Mouse (Mus musculus): ENCODE measurements at regions not wholly inside any gene's neighbourhood (a gene's known extent, or its start where the extent isn't known, plus 50 kb on each side); places are given as distances from the start of the nearest gene placed in this dataset.

DNA sequence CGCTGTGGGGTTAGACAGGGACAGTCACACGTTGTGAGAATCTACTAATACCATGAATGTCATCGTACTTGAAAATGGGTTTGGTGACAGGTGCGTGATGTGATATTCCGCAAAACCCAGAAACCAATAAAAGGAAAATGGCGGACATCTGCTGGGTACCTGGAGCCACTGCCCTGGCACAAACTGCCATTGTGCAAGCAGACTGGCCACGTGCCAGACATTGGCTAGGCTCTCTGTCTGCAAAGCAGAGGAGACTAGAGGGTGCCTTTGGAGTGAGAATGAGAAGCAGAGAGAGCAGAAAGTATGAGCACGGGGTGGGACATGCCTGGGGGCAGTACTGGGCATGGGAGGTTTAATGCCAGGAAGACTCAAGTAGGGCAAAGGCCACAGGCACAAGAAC, 98.5 kb upstream of the Kazn start:
- 84% methylated on average over 8 of the region's 8 CpGs for WGBS
- H3K27me3 ChIP-seq (ENCODE audit: control insufficient read depth, insufficient read depth, low read length): no peaks in the 10 kb centered on the region
- TF ChIP-seq POLR2A (IDR thresholded peaks at IDR 0.05; ENCODE audit: low read depth, low read length) (no peak), CTCF (IDR thresholded peaks at IDR 0.05; ENCODE audit: extremely low read depth, insufficient read depth, insufficient read length, insufficient replicate concordance) (no peak)
- H3K4me1 ChIP-seq (ENCODE audit: control insufficient read depth, insufficient read depth, insufficient read length): no peaks in the 10 kb centered on the region
- no peaks in the 10 kb centered on the region for H3K36me3 ChIP-seq (ENCODE audit: control insufficient read depth, insufficient read depth, low read length)
- H3K27ac ChIP-seq (ENCODE audit: insufficient read depth, low read length): no peak overlapping the region
- no peak for DNase-seq (ENCODE audit: low read depth in 1 of 2, low spot score in 2 of 2)
- H3K4me3 ChIP-seq (ENCODE audit: extremely low read depth, insufficient read depth, insufficient read length): no peak overlapping the region

DNA sequence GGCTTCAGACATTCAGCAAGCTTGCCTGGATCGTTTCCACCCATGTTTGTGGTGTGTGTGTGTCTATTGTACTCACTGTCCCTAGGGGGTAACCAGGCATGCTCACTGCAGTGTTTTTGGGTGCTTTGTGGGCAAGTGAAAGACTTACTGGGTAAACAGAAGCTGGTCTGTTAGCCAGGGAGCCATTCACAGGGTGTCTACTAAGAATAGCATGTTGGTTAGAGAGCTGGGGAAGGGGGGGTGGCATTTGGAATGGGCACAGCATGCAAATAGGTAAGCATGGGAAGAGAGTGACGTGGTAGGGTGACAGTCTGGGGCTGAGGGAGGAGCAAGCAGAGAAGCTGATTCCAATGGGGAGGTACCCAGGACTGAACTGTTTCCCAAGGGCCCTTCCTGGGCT, 97.7 kb upstream of the Kazn start:
- no peak for DNase-seq (ENCODE audit: low read depth in 1 of 2, low spot score in 2 of 2)
- Histone ChIP-seq H3K27me3 (ENCODE audit: control insufficient read depth, insufficient read depth, low read length) (no peaks in the 10 kb centered on the region), H3K27ac (ENCODE audit: insufficient read depth, low read length) (no peak overlapping the region), H3K4me1 (ENCODE audit: control insufficient read depth, insufficient read depth, insufficient read length) (no peaks in the 10 kb centered on the region), H3K4me3 (ENCODE audit: extremely low read depth, insufficient read depth, insufficient read length) (no peak overlapping the region), H3K36me3 (ENCODE audit: control insufficient read depth, insufficient read depth, low read length) (no peaks in the 10 kb centered on the region)
- TF ChIP-seq POLR2A (IDR thresholded peaks at IDR 0.05; ENCODE audit: low read depth, low read length) (no peak), CTCF (IDR thresholded peaks at IDR 0.05; ENCODE audit: extremely low read depth, insufficient read depth, insufficient read length, insufficient replicate concordance) (no peak)
- 53% methylated on average over 2 of the region's 2 CpGs for WGBS

DNA sequence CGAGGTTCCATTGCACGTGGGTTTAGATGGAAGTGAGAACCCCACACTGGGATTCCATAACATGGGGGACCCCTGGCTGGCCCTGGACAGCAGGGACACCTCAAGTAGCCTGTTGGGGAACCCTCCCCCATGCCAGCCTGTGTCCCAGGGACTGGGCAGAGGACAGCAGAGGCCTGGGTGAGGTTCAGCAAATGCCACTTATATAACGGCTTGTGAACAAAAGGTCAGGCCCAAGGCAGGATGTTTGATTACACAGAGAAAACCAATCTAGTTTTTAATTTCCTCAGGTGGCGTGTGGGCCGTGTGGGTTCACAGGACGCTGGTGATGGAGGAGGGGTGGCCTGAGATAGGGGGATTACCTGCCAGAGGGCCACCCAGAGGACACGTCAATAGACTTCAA, 94.9 kb upstream of the Kazn start:
- TF ChIP-seq CTCF (IDR thresholded peaks at IDR 0.05; ENCODE audit: extremely low read depth, insufficient read depth, insufficient read length, insufficient replicate concordance) (no peak), POLR2A (IDR thresholded peaks at IDR 0.05; ENCODE audit: low read depth, low read length) (no peak)
- no peak for DNase-seq (ENCODE audit: low read depth in 1 of 2, low spot score in 2 of 2)
- WGBS: 90% methylated on average over 7 of the region's 7 CpGs

DNA sequence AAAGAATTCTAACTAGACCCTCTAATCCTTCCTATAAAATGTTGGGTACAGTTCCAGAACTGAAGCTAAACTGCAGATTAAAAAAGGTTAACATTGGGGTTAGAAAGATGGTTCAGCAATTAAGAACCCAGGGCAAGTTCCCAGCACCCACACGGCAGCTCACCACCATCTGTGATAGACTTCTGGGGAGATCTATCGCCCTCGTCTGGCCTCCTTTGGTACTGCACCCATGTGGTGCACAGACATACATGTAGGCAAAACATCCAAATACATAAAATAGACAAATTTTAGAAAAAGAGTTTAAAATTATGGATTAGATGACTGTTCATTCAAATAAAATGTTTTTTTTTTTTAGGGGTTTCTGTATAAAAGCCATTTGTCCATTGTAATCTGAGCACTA, 91.4 kb upstream of the Kazn start:
- Histone ChIP-seq H3K36me3 (ENCODE audit: control insufficient read depth, insufficient read depth, low read length) (no peaks in the 10 kb centered on the region), H3K27me3 (ENCODE audit: control insufficient read depth, insufficient read depth, low read length) (no peaks in the 10 kb centered on the region), H3K27ac (ENCODE audit: insufficient read depth, low read length) (no peak overlapping the region), H3K4me3 (ENCODE audit: extremely low read depth, insufficient read depth, insufficient read length) (no peak overlapping the region), H3K4me1 (ENCODE audit: control insufficient read depth, insufficient read depth, insufficient read length) (no peaks in the 10 kb centered on the region)
- TF ChIP-seq CTCF (IDR thresholded peaks at IDR 0.05; ENCODE audit: extremely low read depth, insufficient read depth, insufficient read length, insufficient replicate concordance): no peak
- TF ChIP-seq POLR2A (IDR thresholded peaks at IDR 0.05; ENCODE audit: low read depth, low read length): no peak
- DNase-seq (ENCODE audit: low read depth in 1 of 2, low spot score in 2 of 2): no peak
- 87% methylated on average over 3 of the region's 3 CpGs for WGBS

More for the DNA sequence above, 94.9 kb upstream of the Kazn start:
- no peaks in the 10 kb centered on the region for H3K4me1 ChIP-seq (ENCODE audit: control insufficient read depth, insufficient read depth, insufficient read length)
- no peak overlapping the region for H3K27ac ChIP-seq (ENCODE audit: insufficient read depth, low read length)
- H3K36me3 ChIP-seq (ENCODE audit: control insufficient read depth, insufficient read depth, low read length): no peaks in the 10 kb centered on the region
- no peaks in the 10 kb centered on the region for H3K27me3 ChIP-seq (ENCODE audit: control insufficient read depth, insufficient read depth, low read length)
- no peak overlapping the region for H3K4me3 ChIP-seq (ENCODE audit: extremely low read depth, insufficient read depth, insufficient read length)

DNA sequence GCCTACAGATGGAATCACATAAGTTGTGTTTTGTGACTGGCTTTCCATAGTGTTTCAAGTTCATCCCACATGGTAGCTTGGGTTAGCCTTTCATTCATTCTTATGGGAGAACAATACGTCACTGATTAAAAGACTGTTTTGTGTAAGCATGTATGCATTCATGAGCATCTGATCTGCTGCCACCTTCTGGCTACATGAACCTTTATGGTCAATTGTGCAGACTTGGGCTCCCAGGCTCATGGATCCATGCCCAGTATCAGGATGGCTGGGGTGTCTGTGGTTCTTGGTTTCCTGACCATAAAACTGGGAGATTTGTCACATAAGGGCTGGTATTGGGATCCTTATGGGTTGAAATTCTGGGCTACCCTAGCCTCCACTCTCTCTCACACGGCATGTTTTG, 90.4 kb upstream of the Kazn start:
- 85% methylated on average over 2 of the region's 2 CpGs for WGBS

DNA sequence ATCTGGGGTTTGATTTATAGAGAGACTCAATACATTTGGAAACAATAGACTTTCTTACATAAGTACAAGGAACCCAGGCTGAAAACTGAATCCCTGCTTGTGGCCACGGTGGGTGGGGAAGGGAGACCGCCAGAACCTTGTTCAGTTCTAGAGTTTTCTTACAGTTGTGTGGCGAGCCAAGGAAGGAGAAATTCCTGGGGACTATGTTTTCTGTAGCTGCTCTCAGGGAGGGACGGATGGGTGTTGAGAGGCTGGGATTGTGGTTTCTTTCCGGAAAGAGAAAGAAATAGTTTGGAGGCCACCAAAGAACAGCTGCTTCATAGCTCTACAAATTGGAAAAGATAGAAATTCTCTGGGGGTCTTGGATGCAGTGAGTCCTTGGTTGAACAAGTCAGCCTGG, 87.3 kb upstream of the Kazn start:
- H3K4me3 ChIP-seq (ENCODE audit: extremely low read depth, insufficient read depth, insufficient read length): no peak overlapping the region
- DNase-seq (ENCODE audit: low read depth in 1 of 2, low spot score in 2 of 2): no peak
- no peaks in the 10 kb centered on the region for H3K36me3 ChIP-seq (ENCODE audit: control insufficient read depth, insufficient read depth, low read length)
- no peaks in the 10 kb centered on the region for H3K27me3 ChIP-seq (ENCODE audit: control insufficient read depth, insufficient read depth, low read length)
- TF ChIP-seq POLR2A (IDR thresholded peaks at IDR 0.05; ENCODE audit: low read depth, low read length) (no peak), CTCF (IDR thresholded peaks at IDR 0.05; ENCODE audit: extremely low read depth, insufficient read depth, insufficient read length, insufficient replicate concordance) (no peak)
- H3K4me1 ChIP-seq (ENCODE audit: control insufficient read depth, insufficient read depth, insufficient read length): no peaks in the 10 kb centered on the region
- no peak overlapping the region for H3K27ac ChIP-seq (ENCODE audit: insufficient read depth, low read length)
- 78% methylated on average over 5 of the region's 5 CpGs for WGBS

More for the DNA sequence above, 90.4 kb upstream of the Kazn start:
- Histone ChIP-seq H3K36me3 (ENCODE audit: control insufficient read depth, insufficient read depth, low read length) (no peaks in the 10 kb centered on the region), H3K4me3 (ENCODE audit: extremely low read depth, insufficient read depth, insufficient read length) (no peak overlapping the region), H3K4me1 (ENCODE audit: control insufficient read depth, insufficient read depth, insufficient read length) (no peaks in the 10 kb centered on the region), H3K27me3 (ENCODE audit: control insufficient read depth, insufficient read depth, low read length) (no peaks in the 10 kb centered on the region), H3K27ac (ENCODE audit: insufficient read depth, low read length) (no peak overlapping the region)
- DNase-seq (ENCODE audit: low read depth in 1 of 2, low spot score in 2 of 2): no peak
- TF ChIP-seq POLR2A (IDR thresholded peaks at IDR 0.05; ENCODE audit: low read depth, low read length): no peak
- no peak for TF ChIP-seq CTCF (IDR thresholded peaks at IDR 0.05; ENCODE audit: extremely low read depth, insufficient read depth, insufficient read length, insufficient replicate concordance)

DNA sequence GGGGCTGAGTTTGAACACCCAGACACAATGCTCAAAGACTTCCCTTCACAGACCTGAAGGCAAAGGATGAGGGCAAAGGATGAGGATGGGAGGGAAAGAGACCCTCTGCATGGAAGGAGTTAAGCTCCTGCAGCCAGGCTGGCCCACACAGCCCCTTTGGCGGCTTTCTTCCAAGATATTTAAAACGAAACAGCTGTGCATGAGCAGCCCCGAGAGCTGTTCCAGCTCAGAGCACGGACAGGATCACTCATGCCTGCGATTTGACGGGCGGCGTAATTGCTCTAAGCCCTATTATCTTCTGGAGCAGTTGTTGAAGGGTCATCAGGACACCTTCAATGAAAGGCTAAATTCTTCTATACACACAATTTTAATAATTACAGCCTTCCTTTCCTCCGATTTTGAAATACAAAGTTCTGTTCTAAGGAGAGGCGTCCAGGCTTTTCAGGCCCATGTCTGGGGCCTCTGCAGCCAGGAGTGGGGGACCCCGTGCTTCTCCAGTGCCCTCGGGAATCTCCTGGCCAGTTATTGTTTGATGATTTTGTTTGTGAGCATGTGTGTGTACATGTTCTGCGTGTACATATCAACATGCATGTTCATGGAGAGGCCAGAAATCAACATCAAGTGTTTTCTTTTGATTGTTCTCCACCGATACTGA, 82.1 kb upstream of the Kazn start:
- Histone ChIP-seq H3K27ac (ENCODE audit: insufficient read depth, low read length) (no peak overlapping the region), H3K27me3 (ENCODE audit: control insufficient read depth, insufficient read depth, low read length) (no peaks in the 10 kb centered on the region), H3K4me3 (ENCODE audit: extremely low read depth, insufficient read depth, insufficient read length) (no peak overlapping the region), H3K4me1 (ENCODE audit: control insufficient read depth, insufficient read depth, insufficient read length) (no peaks in the 10 kb centered on the region), H3K36me3 (ENCODE audit: control insufficient read depth, insufficient read depth, low read length) (no peaks in the 10 kb centered on the region)
- no peak for DNase-seq (ENCODE audit: low read depth in 1 of 2, low spot score in 2 of 2)
- WGBS: 79% methylated on average over 14 of the region's 14 CpGs
- TF ChIP-seq POLR2A (IDR thresholded peaks at IDR 0.05; ENCODE audit: low read depth, low read length) (no peak), CTCF (IDR thresholded peaks at IDR 0.05; ENCODE audit: extremely low read depth, insufficient read depth, insufficient read length, insufficient replicate concordance) (no peak)
